Mouse (Mus musculus) liver, postnatal 0 days (tissue): Measurements from ENCODE around the gene Steap4.

Source experiments
- CTCF ChIP-seq: sonication (generic); IDR thresholded peaks from 2 replicates; pipeline ENCODE4 v1.5.1; 2016; ENCODE audit warnings: antibody characterized with exemption, low read depth
- EP300 ChIP-seq: IDR thresholded peaks from 2 replicates; pipeline ENCODE4 v1.6.1; 2016; ENCODE audit warnings: antibody characterized with exemption, low read depth, mild to moderate bottlenecking

DNA sequence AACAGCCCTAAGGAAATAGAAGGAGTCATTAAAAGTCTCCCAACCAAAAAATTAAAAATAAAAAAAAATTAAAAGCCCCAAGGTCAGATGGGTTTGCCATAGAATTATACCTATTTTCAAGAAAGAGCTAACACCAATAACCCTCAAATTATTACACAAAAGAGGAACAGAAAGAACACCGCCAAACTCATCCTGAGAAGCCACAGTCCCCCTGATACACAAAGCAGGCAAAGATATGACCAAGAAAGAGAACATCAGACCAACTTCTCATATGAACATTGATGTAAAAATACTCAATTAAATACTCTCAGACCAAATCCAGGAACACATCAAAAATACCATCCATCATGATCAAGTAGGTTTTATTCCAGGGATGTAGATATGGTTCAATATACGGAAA, 36.8 kb downstream of the Steap4 start:
- TF ChIP-seq CTCF (no peak), EP300 (no peak)
